Mouse (Mus musculus) liver, postnatal 0 days (tissue): ENCODE measurements at regions not wholly inside any gene's neighbourhood (a gene's known extent, or its start where the extent isn't known, plus 50 kb on each side); places are given as distances from the start of the nearest gene placed in this dataset.

ENCODE experiments used
- ATAC-seq: fragments of 200-750 bp; cut with Nextera tagmentation; 2 replicates; pipeline ENCODE4 v1.8.0; 2017; ENCODE audit warnings: mild to moderate bottlenecking, moderate library complexity
- DNase-seq: peaks from one replicate; pipeline ENCODE4 v3.0.0-alpha.2; 2016
- H3K27ac ChIP-seq: fragments of 300-500 bp; sonication (generic); 2 replicates; pipeline ENCODE4 v1.5.1; 2014; ENCODE audit warnings: antibody characterized with exemption, moderate library complexity, mild to moderate bottlenecking, low read depth
- H3K27me3 ChIP-seq: fragments of 300-500 bp; sonication (generic); 2 replicates; pipeline ENCODE4 v1.6.1; 2014; ENCODE audit warnings: low read length, control low read depth, mixed read lengths; ENCODE audit not compliant: insufficient read depth
- H3K36me3 ChIP-seq: fragments of 300-500 bp; sonication (generic); replicated peaks from 2 replicates; pipeline ENCODE4 v1.6.1; 2014; ENCODE audit warnings: mild to moderate bottlenecking, control low read depth, low read length, moderate library complexity, mixed read lengths; ENCODE audit not compliant: insufficient read depth
- H3K4me1 ChIP-seq: fragments of 300-500 bp; sonication (generic); 2 replicates; pipeline ENCODE4 v1.6.1; 2014; ENCODE audit warnings: antibody characterized with exemption, mild to moderate bottlenecking, control low read depth; ENCODE audit not compliant: insufficient read depth
- H3K4me2 ChIP-seq: fragments of 300-500 bp; sonication (generic); 2 replicates; pipeline ENCODE4 v1.6.1; 2014; ENCODE audit warnings: low read depth, mild to moderate bottlenecking, low read length, moderate library complexity, mixed read lengths
- H3K4me3 ChIP-seq: fragments of 300-500 bp; sonication (generic); 2 replicates; pipeline ENCODE4 v1.5.1; 2014; ENCODE audit warnings: low read depth, low read length
- H3K9ac ChIP-seq: fragments of 300-500 bp; sonication (generic); replicated peaks from 2 replicates; pipeline ENCODE4 v1.6.1; 2014; ENCODE audit warnings: mild to moderate bottlenecking, moderate library complexity
- H3K9me3 ChIP-seq: fragments of 300-500 bp; sonication (generic); 2 replicates; pipeline ENCODE4 v1.6.1; 2016; ENCODE audit warnings: mild to moderate bottlenecking, control low read depth, low read length, mixed read lengths
- CTCF ChIP-seq: sonication (generic); IDR thresholded peaks from 2 replicates; pipeline ENCODE4 v1.5.1; 2016; ENCODE audit warnings: antibody characterized with exemption, low read depth
- EP300 ChIP-seq: IDR thresholded peaks from 2 replicates; pipeline ENCODE4 v1.6.1; 2016; ENCODE audit warnings: antibody characterized with exemption, low read depth, mild to moderate bottlenecking
- whole genome bisulfite sequencing: fragments of 180-500 bp; shearing (Covaris S2); extraction: QIAGEN DNeasy Blood & Tissue Kit; methylation state at CpG from one replicate; pipeline ENCODE4 v1.1.7; 2014; ENCODE audit not compliant: insufficient replicate concordance; 5-methylcytosine and 5-hydroxymethylcytosine counted together

- Histone ChIP-seq H3K4me2 (no peak overlapping the region), H3K9ac (no peak overlapping the region), H3K4me1 (no peaks in the 10 kb centered on the region), H3K9me3 (no peaks in the 10 kb centered on the region), H3K4me3 (no peak overlapping the region), H3K27me3 (no peaks in the 10 kb centered on the region), H3K36me3 (no peaks in the 10 kb centered on the region), H3K27ac (no peak overlapping the region)
- WGBS = 67% methylated on average over 6 of the region's 6 CpGs
- no peak for ATAC-seq
- no peak for DNase-seq
- 0 out of 2 replicates have a peak, but pooled peaks have one; percentile 10 for TF ChIP-seq CTCF
- TF ChIP-seq EP300 = no peak
Measured at GRCm38 (mm10) chr13:101068489-101068888, 235.3 kb upstream of the Slc30a5 start.

- no peak for DNase-seq
- no peaks in the 10 kb centered on the region for H3K9me3 ChIP-seq
- H3K36me3 ChIP-seq = no peaks in the 10 kb centered on the region
- no peak overlapping the region for H3K4me3 ChIP-seq
- no peak overlapping the region for H3K4me2 ChIP-seq
- H3K27ac ChIP-seq = no peak overlapping the region
- no peak for ATAC-seq
- TF ChIP-seq EP300 (no peak), CTCF (no peak)
- H3K4me1 ChIP-seq = no peaks in the 10 kb centered on the region
- 68% methylated on average over 8 of the region's 8 CpGs for WGBS
- no peak overlapping the region for H3K9ac ChIP-seq
- H3K27me3 ChIP-seq = no peaks in the 10 kb centered on the region
Measured at GRCm38 (mm10) chr13:101062582-101062981, 229.4 kb upstream of the Slc30a5 start.

- no peak for DNase-seq
- H3K4me2 ChIP-seq = no peak overlapping the region
- 78% methylated on average over 15 of the region's 15 CpGs for WGBS
- H3K36me3 ChIP-seq = no peaks in the 10 kb centered on the region
- H3K9me3 ChIP-seq = no peaks in the 10 kb centered on the region
- H3K27ac ChIP-seq = no peak overlapping the region
- no peak for TF ChIP-seq EP300
- no peak overlapping the region for H3K9ac ChIP-seq
- H3K27me3 ChIP-seq = no peaks in the 10 kb centered on the region
- no peak for ATAC-seq
- H3K4me1 ChIP-seq = no peaks in the 10 kb centered on the region
- H3K4me3 ChIP-seq = no peak overlapping the region
Measured at GRCm38 (mm10) chr13:101061233-101062144, 228.3 kb upstream of the Slc30a5 start.

- no peak overlapping the region for H3K27ac ChIP-seq
- H3K4me3 ChIP-seq = no peak overlapping the region
- no peaks in the 10 kb centered on the region for H3K9me3 ChIP-seq
- TF ChIP-seq CTCF = no peak
- no peak for TF ChIP-seq EP300
- no peak overlapping the region for H3K4me2 ChIP-seq
- H3K9ac ChIP-seq = no peak overlapping the region
- DNase-seq = no peak
- H3K4me1 ChIP-seq = no peaks in the 10 kb centered on the region
- no peak for ATAC-seq
- H3K27me3 ChIP-seq = no peaks in the 10 kb centered on the region
- H3K36me3 ChIP-seq = no peaks in the 10 kb centered on the region
- WGBS = 72% methylated on average over 1 of the region's 1 CpGs
Measured at GRCm38 (mm10) chr13:101049511-101049910, 216.3 kb upstream of the Slc30a5 start.

- ATAC-seq = no peak
- H3K4me1 ChIP-seq = no peaks in the 10 kb centered on the region
- no peaks in the 10 kb centered on the region for H3K36me3 ChIP-seq
- H3K4me3 ChIP-seq = no peak overlapping the region
- no peaks in the 10 kb centered on the region for H3K27me3 ChIP-seq
- WGBS = 59% methylated on average over 1 of the region's 1 CpGs
- no peak overlapping the region for H3K4me2 ChIP-seq
- no peak overlapping the region for H3K9ac ChIP-seq
- DNase-seq = no peak
- no peaks in the 10 kb centered on the region for H3K9me3 ChIP-seq
- H3K27ac ChIP-seq = no peak overlapping the region
- no peak for TF ChIP-seq EP300
- no peak for TF ChIP-seq CTCF
Measured at GRCm38 (mm10) chr13:101032594-101032993, 199.4 kb upstream of the Slc30a5 start.

- H3K4me3 ChIP-seq = no peak overlapping the region
- no peaks in the 10 kb centered on the region for H3K9me3 ChIP-seq
- no peaks in the 10 kb centered on the region for H3K36me3 ChIP-seq
- TF ChIP-seq EP300 (no peak), CTCF (no peak)
- H3K4me2 ChIP-seq = no peak overlapping the region
- H3K4me1 ChIP-seq = no peaks in the 10 kb centered on the region
- no peak overlapping the region for H3K9ac ChIP-seq
- no peaks in the 10 kb centered on the region for H3K27me3 ChIP-seq
- DNase-seq (no peak), ATAC-seq (no peak)
- H3K27ac ChIP-seq = no peak overlapping the region
Measured at GRCm38 (mm10) chr13:101026043-101026442, 192.8 kb upstream of the Slc30a5 start.
